Mouse (Mus musculus) macrophage (primary cell): Measurements from ENCODE around the gene Clec2h. TPM values are rescaled to one million over a fixed set of nuclear protein-coding genes. Genes with fewer than 3 reads are reported as not detected.
"Not testable (repeated sequence)": the region's sequence is repeated elsewhere in the genome, so short reads cannot be mapped to it uniquely, and the experiment has no call there.

Experiments used
- H3K27ac ChIP-seq: fragments of 350-480 bp; formaldehyde crosslinking; 2 replicates; pipeline ENCODE4 v1.9.0; 2021
- H3K36me3 ChIP-seq: fragments of 350-480 bp; formaldehyde crosslinking; 2 replicates; pipeline ENCODE4 v1.9.0; 2021; ENCODE audit errors: inconsistent target
- H3K4me3 ChIP-seq: fragments of 350-480 bp; formaldehyde crosslinking; 2 replicates; pipeline ENCODE4 v1.9.0; 2021; ENCODE audit errors: inconsistent target
- H3K79me2 ChIP-seq: fragments of 350-480 bp; formaldehyde crosslinking; 2 replicates; pipeline ENCODE4 v1.9.0; 2021; ENCODE audit errors: inconsistent target
- WGBS: methylation state at CpG from one replicate; pipeline ENCODE4 v1.1.7; 2026; ENCODE audit warnings: inconsistent platforms; ENCODE audit not compliant: missing documents; 5-methylcytosine and 5-hydroxymethylcytosine counted together
- polyA plus RNA-seq: library from polyadenylated mRNA; stranded (reverse); fragments of 250-400 nt; gene quantifications from 3 replicates; pipeline ENCODE4 v1.2.4, GENCODE M21; 2018; ENCODE audit warnings: inconsistent platforms
- total RNA-seq, 78 experiments: library from RNA; depleted of rRNA; stranded (reverse); fragments of 250-400 nt; gene quantifications; 1 replicate in 9 of 78; 2 replicates in 24 of 78; 3 replicates in 43 of 78; 4 replicates in 2 of 78; pipeline ENCODE4 v1.2.4; 2018; ENCODE audit warnings: inconsistent platforms in 56 of 78

The Clec2h gene
- not detected for total RNA-seq (2018; cell fraction: chromatin; rRNA removed)
- not detected for total RNA-seq (2018; cell fraction: cytosol; rRNA removed)
- not detected for total RNA-seq (2018; cell fraction: nucleus; rRNA removed)
- not detected in 3 replicates for polyA plus RNA-seq

GRCm38 (mm10) chr6:128662206-128662605 is at the start of gene Clec2h:
Gene Clec2h, plus strand, starts transcription at chr6:128662385.
- H3K4me3 ChIP-seq = no peak within 1 kb of the TSS
- 0% methylated on average over 1 of the region's 1 CpGs for WGBS
- no peaks in the 10 kb centered on the region for H3K36me3 ChIP-seq
- H3K27ac ChIP-seq = no peak within 1 kb of the TSS
- H3K79me2 ChIP-seq = no peaks in the 10 kb centered on the region

- Histone ChIP-seq H3K27ac (no peak overlapping the region), H3K36me3 (no peaks in the 10 kb centered on the region), H3K4me3 (no peak overlapping the region), H3K79me2 (no peaks in the 10 kb centered on the region)
- 36% methylated on average over 2 of the region's 2 CpGs for WGBS
Observed at GRCm38 (mm10) chr6:128622733-128623132, 39.5 kb upstream of the Clec2h start.

- H3K79me2 ChIP-seq, H3K4me3 ChIP-seq, H3K27ac ChIP-seq, H3K36me3 ChIP-seq: not testable (repeated sequence)
- WGBS = 92% methylated on average over 5 of the region's 5 CpGs
Observed at GRCm38 (mm10) chr6:128623433-128623832, 38.8 kb upstream of the Clec2h start, which contains the start of gene Klrb1a. Gene Klrb1a, minus strand, starts transcription at chr6:128623533.

GRCm38 (mm10) chr6:128624425-128624824 is 37.8 kb upstream of the Clec2h start:
- no peak overlapping the region for H3K27ac ChIP-seq
- no peaks in the 10 kb centered on the region for H3K36me3 ChIP-seq
- H3K4me3 ChIP-seq = no peak overlapping the region
- 32% methylated on average over 4 of the region's 4 CpGs for WGBS
- no peaks in the 10 kb centered on the region for H3K79me2 ChIP-seq

GRCm38 (mm10) chr6:128625246-128625645 is 36.9 kb upstream of the Clec2h start:
- not testable (repeated sequence) for H3K36me3 ChIP-seq, H3K4me3 ChIP-seq, H3K79me2 ChIP-seq, H3K27ac ChIP-seq
- WGBS = 97% methylated on average over 6 of the region's 6 CpGs

GRCm38 (mm10) chr6:128629771-128630739 is 32.1 kb upstream of the Clec2h start:
- not testable (repeated sequence) for H3K36me3 ChIP-seq, H3K27ac ChIP-seq, H3K79me2 ChIP-seq, H3K4me3 ChIP-seq
- 50% methylated on average over 9 of the region's 13 CpGs for WGBS

GRCm38 (mm10) chr6:128630912-128631905 is 31.0 kb upstream of the Clec2h start:
- H3K4me3 ChIP-seq, H3K36me3 ChIP-seq, H3K79me2 ChIP-seq, H3K27ac ChIP-seq: not testable (repeated sequence)
- WGBS = 75% methylated on average over 12 of the region's 15 CpGs

- no peak overlapping the region for H3K27ac ChIP-seq
- H3K36me3 ChIP-seq = no peaks in the 10 kb centered on the region
- 92% methylated on average over 1 of the region's 1 CpGs for WGBS
- no peak overlapping the region for H3K4me3 ChIP-seq
- no peaks in the 10 kb centered on the region for H3K79me2 ChIP-seq
Observed at GRCm38 (mm10) chr6:128640673-128641072, 21.5 kb upstream of the Clec2h start.

- WGBS = 77% methylated on average over 2 of the region's 2 CpGs
- H3K4me3 ChIP-seq = no peak overlapping the region
- H3K27ac ChIP-seq = no peak overlapping the region
- no peaks in the 10 kb centered on the region for H3K79me2 ChIP-seq
- no peaks in the 10 kb centered on the region for H3K36me3 ChIP-seq
Observed at GRCm38 (mm10) chr6:128641116-128641716, 21.0 kb upstream of the Clec2h start.

GRCm38 (mm10) chr6:128643999-128644398 is 18.2 kb upstream of the Clec2h start:
- no peaks in the 10 kb centered on the region for H3K36me3 ChIP-seq
- no peaks in the 10 kb centered on the region for H3K79me2 ChIP-seq
- H3K4me3 ChIP-seq = no peak overlapping the region
- no peak overlapping the region for H3K27ac ChIP-seq
- 25% methylated on average over 2 of the region's 2 CpGs for WGBS

GRCm38 (mm10) chr6:128644694-128645093 is 17.5 kb upstream of the Clec2h start:
- H3K27ac ChIP-seq, H3K36me3 ChIP-seq, H3K4me3 ChIP-seq, H3K79me2 ChIP-seq: not testable (repeated sequence)
- WGBS = 99% methylated on average over 20 of the region's 20 CpGs

- not testable (repeated sequence) for H3K27ac ChIP-seq, H3K36me3 ChIP-seq, H3K4me3 ChIP-seq, H3K79me2 ChIP-seq
- 92% methylated on average over 8 of the region's 12 CpGs for WGBS
Observed at GRCm38 (mm10) chr6:128645708-128646107, 16.5 kb upstream of the Clec2h start.

GRCm38 (mm10) chr6:128649681-128650080 is 12.5 kb upstream of the Clec2h start:
- no peaks in the 10 kb centered on the region for H3K79me2 ChIP-seq
- H3K4me3 ChIP-seq = no peak overlapping the region
- no peaks in the 10 kb centered on the region for H3K36me3 ChIP-seq
- 86% methylated on average over 3 of the region's 3 CpGs for WGBS
- H3K27ac ChIP-seq = no peak overlapping the region

GRCm38 (mm10) chr6:128650187-128650586 is 12.0 kb upstream of the Clec2h start:
- 100% methylated on average over 1 of the region's 1 CpGs for WGBS
- H3K36me3 ChIP-seq = no peaks in the 10 kb centered on the region
- no peaks in the 10 kb centered on the region for H3K79me2 ChIP-seq
- no peak overlapping the region for H3K27ac ChIP-seq
- H3K4me3 ChIP-seq = no peak overlapping the region
